Mouse (Mus musculus) cerebellum, postnatal 14 days (tissue): ENCODE results near the gene Rnf207.

ENCODE experiments used
- DNase-seq, 2 experiments: peaks; one replicate each; pipeline ENCODE4 v3.0.0; 2021; ENCODE audit warnings: mixed read lengths in 2 of 2

Rnf207 gene

GRCm38 (mm10) chr4:152270599-152270998, 48.2 kb downstream of the Rnf207 start:
- peak in 1 of 2 experiments; percentile 36 for DNase-seq

- no peak for DNase-seq
Measured at GRCm38 (mm10) chr4:152269967-152270366, 48.8 kb downstream of the Rnf207 start.

GRCm38 (mm10) chr4:152267748-152268369, 50.9 kb downstream of the Rnf207 start:
- peak; percentile 75 to 83 for DNase-seq

GRCm38 (mm10) chr4:152266236-152266895, 52.4 kb downstream of the Rnf207 start:
- peak; percentile 84 to 87 for DNase-seq

GRCm38 (mm10) chr4:152265791-152266190, 53.0 kb downstream of the Rnf207 start:
- DNase-seq, result no peak

GRCm38 (mm10) chr4:152264867-152265568, 53.8 kb downstream of the Rnf207 start:
- DNase-seq, result peak in 1 of 2 experiments; percentile 63

- no peak for DNase-seq
Measured at GRCm38 (mm10) chr4:152264177-152264530, 54.6 kb downstream of the Rnf207 start.

GRCm38 (mm10) chr4:152263512-152264176, 55.1 kb downstream of the Rnf207 start:
- no peak for DNase-seq

- DNase-seq, result no peak
Measured at GRCm38 (mm10) chr4:152263089-152263488, 55.7 kb downstream of the Rnf207 start.

- DNase-seq, result no peak
Measured at GRCm38 (mm10) chr4:152262187-152262586, 56.6 kb downstream of the Rnf207 start.

GRCm38 (mm10) chr4:152260451-152260850, 58.3 kb downstream of the Rnf207 start:
- DNase-seq, result no peak

GRCm38 (mm10) chr4:152257070-152257469, 61.7 kb downstream of the Rnf207 start:
- peak; percentile 76 to 78 for DNase-seq
